Mouse (Mus musculus) heart, embryonic 14.5 days (tissue): ENCODE measurements at regions not wholly inside any gene's neighbourhood (a gene's known extent, or its start where the extent isn't known, plus 50 kb on each side); places are given as distances from the start of the nearest gene placed in this dataset.

Experiments used
- ATAC-seq: fragments of 200-750 bp; cut with Nextera tagmentation; 2 replicates; pipeline ENCODE4 v1.8.0; 2017; ENCODE audit warnings: low read depth, moderate TSS enrichment; ENCODE audit not compliant: insufficient number of reproducible peaks, insufficient read depth, low FRiP score
- H3K27ac ChIP-seq, 2 experiments: fragments of 200-500 bp in 1 of 2; fragments of 300-500 bp in 1 of 2; sonication (generic) in 1 of 2; replicated peaks in 1 of 2; 2 replicates each; pipeline ENCODE4 v1.5.1; 2012 to 2014; ENCODE audit warnings: low read depth in 2 of 2, low read length in 2 of 2, control low read depth in 1 of 2, mild to moderate bottlenecking in 1 of 2, mixed read lengths in 1 of 2; ENCODE audit not compliant: control insufficient read depth in 1 of 2, insufficient read depth in 1 of 2
- H3K27me3 ChIP-seq: fragments of 300-500 bp; sonication (generic); 2 replicates; pipeline ENCODE4 v1.6.1; 2014; ENCODE audit warnings: mild to moderate bottlenecking, low read length, control low read depth; ENCODE audit not compliant: control insufficient read depth, insufficient read depth
- H3K36me3 ChIP-seq: fragments of 300-500 bp; sonication (generic); 2 replicates; pipeline ENCODE4 v1.6.1; 2014; ENCODE audit warnings: mild to moderate bottlenecking, control low read depth, low read length, mixed read lengths; ENCODE audit not compliant: control insufficient read depth, insufficient read depth
- H3K4me1 ChIP-seq, 2 experiments: fragments of 200-500 bp in 1 of 2; fragments of 300-500 bp in 1 of 2; sonication (generic) in 1 of 2; 2 replicates each; pipeline ENCODE4 v1.6.1; 2012 to 2014; ENCODE audit warnings: low read length in 2 of 2, control low read depth in 1 of 2, mixed read lengths in 1 of 2; ENCODE audit not compliant: control insufficient read depth in 2 of 2, insufficient read depth in 2 of 2
- H3K4me2 ChIP-seq: fragments of 300-500 bp; sonication (generic); 2 replicates; pipeline ENCODE4 v1.6.1; 2014; ENCODE audit warnings: mild to moderate bottlenecking, low read length
- H3K4me3 ChIP-seq, 2 experiments: fragments of 200-500 bp in 1 of 2; fragments of 300-500 bp in 1 of 2; sonication (generic) in 1 of 2; 2 replicates each; pipeline ENCODE4 v1.5.1; 2012 to 2014; ENCODE audit warnings: low read length in 2 of 2, mild to moderate bottlenecking in 2 of 2, control low read depth in 1 of 2, low read depth in 1 of 2, moderate library complexity in 1 of 2; ENCODE audit not compliant: control insufficient read depth in 1 of 2, insufficient read depth in 1 of 2
- H3K9ac ChIP-seq: fragments of 300-500 bp; sonication (generic); 2 replicates; pipeline ENCODE4 v1.6.1; 2014; ENCODE audit warnings: mild to moderate bottlenecking, low read length
- H3K9me3 ChIP-seq: fragments of 300-500 bp; sonication (generic); 2 replicates; pipeline ENCODE4 v1.6.1; 2016; ENCODE audit warnings: low read length, control low read depth; ENCODE audit not compliant: control insufficient read depth
- WGBS: fragments of 180-500 bp; shearing (Covaris S2); extraction: QIAGEN DNeasy Blood & Tissue Kit; methylation state at CpG from one replicate; pipeline ENCODE4 v1.1.7; 2014; 5-methylcytosine and 5-hydroxymethylcytosine counted together

GRCm38 (mm10) chr9:116366193-116366592, 191.0 kb upstream of the Tgfbr2 start:
- Histone ChIP-seq H3K4me3 (no peak overlapping the region), H3K27me3 (no peaks in the 10 kb centered on the region), H3K27ac (no peak overlapping the region), H3K9ac (no peak overlapping the region), H3K4me2 (no peak overlapping the region), H3K4me1 (no peaks in the 10 kb centered on the region), H3K36me3 (no peaks in the 10 kb centered on the region), H3K9me3 (no peaks in the 10 kb centered on the region)
- WGBS = 62% methylated on average over 9 of the region's 9 CpGs
- no peak for ATAC-seq

GRCm38 (mm10) chr9:116365701-116366100, 190.5 kb upstream of the Tgfbr2 start:
- H3K36me3 ChIP-seq = no peaks in the 10 kb centered on the region
- 78% methylated on average over 3 of the region's 3 CpGs for WGBS
- no peak overlapping the region for H3K27ac ChIP-seq
- H3K4me3 ChIP-seq = no peak overlapping the region
- ATAC-seq = no peak
- no peaks in the 10 kb centered on the region for H3K4me1 ChIP-seq
- no peaks in the 10 kb centered on the region for H3K9me3 ChIP-seq
- H3K27me3 ChIP-seq = no peaks in the 10 kb centered on the region
- H3K4me2 ChIP-seq = no peak overlapping the region
- no peak overlapping the region for H3K9ac ChIP-seq

GRCm38 (mm10) chr9:116365016-116365685, 190.0 kb upstream of the Tgfbr2 start:
- no peaks in the 10 kb centered on the region for H3K4me1 ChIP-seq
- no peak overlapping the region for H3K27ac ChIP-seq
- no peaks in the 10 kb centered on the region for H3K36me3 ChIP-seq
- WGBS = 66% methylated on average over 12 of the region's 12 CpGs
- ATAC-seq = no peak
- H3K4me2 ChIP-seq = no peak overlapping the region
- H3K9ac ChIP-seq = no peak overlapping the region
- H3K9me3 ChIP-seq = no peaks in the 10 kb centered on the region
- H3K4me3 ChIP-seq = no peak overlapping the region
- no peaks in the 10 kb centered on the region for H3K27me3 ChIP-seq

DNA sequence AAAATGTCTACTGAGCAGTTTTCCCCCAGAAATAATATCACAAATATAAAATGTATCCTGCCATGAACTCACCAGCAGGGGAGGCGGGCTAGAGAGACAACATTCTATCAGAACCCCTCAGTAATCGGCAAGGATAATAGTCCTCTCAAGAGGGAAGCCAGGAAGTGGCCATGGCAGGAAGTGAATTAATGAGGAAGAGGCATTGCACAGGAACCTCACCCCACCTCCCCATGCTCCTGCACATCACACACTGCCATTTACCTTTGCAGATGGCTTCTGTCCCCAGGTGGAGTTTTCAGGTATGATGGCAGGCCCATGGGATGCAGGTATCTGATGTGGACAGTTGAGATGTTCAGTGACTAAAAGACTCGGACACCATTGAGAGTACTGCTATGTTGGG, 185.9 kb upstream of the Tgfbr2 start:
- Histone ChIP-seq H3K27ac (no peak overlapping the region), H3K4me3 (no peak overlapping the region), H3K27me3 (no peaks in the 10 kb centered on the region), H3K4me1 (no peaks in the 10 kb centered on the region), H3K4me2 (no peak overlapping the region), H3K9me3 (no peaks in the 10 kb centered on the region), H3K36me3 (no peaks in the 10 kb centered on the region), H3K9ac (no peak overlapping the region)
- WGBS = 61% methylated on average over 3 of the region's 3 CpGs
- no peak for ATAC-seq

DNA sequence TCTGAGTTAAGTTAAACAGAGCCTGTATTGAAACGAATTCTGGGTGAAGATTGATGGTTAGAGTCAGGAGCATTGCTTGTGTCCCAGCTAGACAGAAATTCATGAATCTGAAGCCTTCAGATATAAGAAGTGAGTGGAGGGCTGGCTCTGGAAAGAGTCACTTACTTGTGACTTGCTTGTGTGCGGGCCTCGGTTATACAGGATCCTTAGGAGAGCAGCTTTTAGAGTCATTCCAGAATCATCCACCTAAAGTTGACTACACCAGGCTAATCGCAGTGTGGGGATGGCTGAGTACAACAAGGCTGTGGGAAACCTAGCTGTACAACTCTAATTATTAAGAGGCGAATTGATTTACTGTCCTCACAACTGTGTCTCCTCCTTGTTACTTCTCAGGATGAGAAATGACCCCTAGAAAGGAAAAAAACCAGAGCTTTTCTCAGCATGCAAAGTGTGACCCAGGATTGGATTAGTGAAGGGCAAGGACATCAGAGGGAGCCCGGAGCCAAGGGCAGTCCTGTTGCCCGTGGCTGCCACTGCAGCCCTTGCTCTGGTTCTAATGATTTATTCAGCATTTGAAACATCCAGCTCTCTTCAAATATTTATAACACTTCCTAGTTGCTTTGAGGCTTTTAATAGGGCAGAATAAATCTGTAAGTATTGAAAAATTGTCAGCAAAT, 179.0 kb upstream of the Tgfbr2 start:
- 79% methylated on average over 7 of the region's 7 CpGs for WGBS
- Histone ChIP-seq H3K36me3 (no peaks in the 10 kb centered on the region), H3K4me2 (no peak overlapping the region), H3K27ac (no peak overlapping the region), H3K4me3 (no peak overlapping the region), H3K9me3 (no peaks in the 10 kb centered on the region), H3K27me3 (no peaks in the 10 kb centered on the region), H3K9ac (no peak overlapping the region), H3K4me1 (no peaks in the 10 kb centered on the region)
- ATAC-seq = no peak

- Histone ChIP-seq H3K27me3 (no peaks in the 10 kb centered on the region), H3K4me1 (no peaks in the 10 kb centered on the region), H3K4me2 (no peak overlapping the region), H3K9me3 (no peaks in the 10 kb centered on the region), H3K4me3 (no peak overlapping the region), H3K9ac (no peak overlapping the region), H3K36me3 (no peaks in the 10 kb centered on the region), H3K27ac (no peak overlapping the region)
- WGBS = 74% methylated on average over 4 of the region's 4 CpGs
- ATAC-seq = no peak
These were observed 177.8 kb upstream of the Tgfbr2 start for GRCm38 (mm10) chr9:116352801-116353494.

DNA sequence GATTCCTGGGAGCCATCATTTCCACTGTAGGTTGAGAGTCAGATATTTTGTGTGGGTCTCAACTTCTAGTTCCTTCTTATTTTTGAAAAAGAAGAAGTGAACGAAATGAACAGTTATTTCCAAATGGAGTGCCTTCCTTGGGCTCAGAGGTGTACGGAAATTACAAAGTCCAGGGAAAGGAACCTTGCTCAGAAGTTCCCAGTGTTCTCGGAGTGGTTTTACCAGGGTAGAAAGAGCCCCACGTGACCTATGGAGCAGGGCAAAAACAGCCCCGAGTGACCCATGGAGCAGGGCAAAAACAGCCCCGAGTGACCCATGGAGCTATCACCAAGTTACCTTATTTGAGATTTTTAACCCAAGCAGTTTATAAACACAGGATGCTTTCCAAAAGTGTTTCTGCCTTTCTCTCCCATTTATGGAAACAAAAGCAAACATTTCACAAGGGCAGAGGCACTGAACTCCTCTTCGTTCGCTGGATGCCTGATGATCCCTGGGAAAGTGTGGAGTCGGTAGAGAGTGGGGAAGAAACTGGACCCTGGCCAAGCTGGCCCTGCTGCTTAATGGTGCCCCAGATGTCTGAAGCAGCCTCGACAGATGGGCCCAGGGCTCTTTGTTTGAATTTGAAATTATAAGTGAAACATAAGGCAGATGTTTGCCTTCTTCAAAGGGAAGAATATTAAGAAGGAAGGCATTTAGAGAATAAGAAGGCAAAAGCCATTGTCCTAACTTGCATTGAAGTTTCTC, 175.8 kb upstream of the Tgfbr2 start:
- 64% methylated on average over 10 of the region's 10 CpGs for WGBS
- no peak for ATAC-seq
- no peak overlapping the region for H3K27ac ChIP-seq

More for the DNA sequence above, 175.8 kb upstream of the Tgfbr2 start:
- Histone ChIP-seq H3K4me2 (no peak overlapping the region), H3K9me3 (no peaks in the 10 kb centered on the region), H3K36me3 (no peaks in the 10 kb centered on the region), H3K4me1 (no peaks in the 10 kb centered on the region), H3K9ac (no peak overlapping the region), H3K27me3 (no peaks in the 10 kb centered on the region), H3K4me3 (no peak overlapping the region)
